Mouse (Mus musculus) bone marrow macrophage, adult 2 months (primary cell): ENCODE data around the gene Gcnt3.

Experiments used
- CTCF ChIP-seq: IDR thresholded peaks from 2 replicates; pipeline ENCODE4 v1.5.1; 2012; ENCODE audit warnings: low read depth, mild to moderate bottlenecking, low read length, moderate library complexity
- POLR2A ChIP-seq: IDR thresholded peaks from 2 replicates; pipeline ENCODE4 v1.6.1; 2012; ENCODE audit warnings: mild to moderate bottlenecking, low read depth, low read length, borderline replicate concordance

- TF ChIP-seq POLR2A (no peak), CTCF (no peak)
Measured at GRCm38 (mm10) chr9:70006984-70007383, 30.9 kb downstream of the Gcnt3 start.
